In the genomic region with DNA sequence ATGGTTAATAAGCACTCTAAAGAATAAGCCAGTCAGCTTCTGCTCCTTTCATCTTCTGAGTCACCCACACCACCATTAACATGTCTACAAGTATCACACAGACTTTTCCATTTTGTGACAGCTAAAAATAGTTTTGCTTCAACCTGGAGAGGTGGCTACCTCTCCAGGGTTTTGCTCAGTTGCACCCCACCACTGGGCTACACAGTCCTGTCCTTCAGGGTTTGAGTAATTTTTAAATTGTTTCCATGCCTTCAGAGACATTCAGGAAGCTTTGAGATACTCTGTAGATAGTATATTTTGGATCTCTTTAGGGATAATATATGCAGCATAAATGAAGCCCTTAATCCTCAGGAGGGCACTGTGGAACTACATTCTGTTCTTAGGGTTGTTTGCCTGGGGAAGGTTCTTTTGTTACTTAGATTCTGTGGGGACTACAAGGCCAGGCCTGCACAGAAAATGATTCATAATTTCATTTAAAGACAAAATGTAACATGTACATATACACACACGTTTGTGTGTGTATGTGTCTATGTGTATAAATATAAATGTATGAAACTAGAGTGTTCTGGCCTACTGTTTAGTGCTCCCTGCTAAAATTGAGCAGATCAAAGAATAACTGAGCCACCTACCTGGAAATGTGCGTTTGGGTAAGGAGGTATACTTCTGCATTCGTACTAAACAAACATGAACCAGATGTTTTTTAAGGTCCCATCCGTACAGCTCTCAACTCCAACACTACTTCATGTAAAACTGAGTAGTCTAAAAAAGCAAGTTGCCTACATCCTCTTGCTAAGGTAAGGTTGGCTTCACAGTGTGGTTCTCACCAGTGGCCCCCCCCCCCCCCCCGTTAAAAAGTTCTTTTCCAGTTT, we compare ENCODE assay signal across 13 mouse cellular contexts. TPM values are rescaled to one million over a fixed set of nuclear protein-coding genes. Genes with fewer than 3 reads are reported as not detected.
DNase-seq lines count a peak whose midpoint lies in the region; ATAC-seq and TF ChIP-seq lines count a peak whose summit lies in the region.
"Had no signal": no experiment of that assay in that cellular context is flagged by ENCODE, and none has a peak within 500 bp of the region (broad histone marks: within the 10 kb centered on the region; RNA-seq: fewer than 3 reads in every experiment).

No protein-coding gene starts in this region.

- peak; percentile 81 for DNase-seq in forebrain, postnatal 0 days
- peak; percentile 54 for DNase-seq in limb, embryonic 14.5 days (ENCODE audit: low spot score)
- DNase-seq in limb, embryonic 10.5 days (ENCODE audit: low spot score) = no peak
- peak; percentile 39 for DNase-seq in CH12.LX (ENCODE audit: extremely low read depth)
- DNase-seq in embryo, embryonic 11 days = peak; percentile 42
- DNase-seq in ovary, postnatal 36 days (ENCODE audit: low spot score) = no peak
- DNase-seq in thymus, postnatal 4 days = no peak
- DNase-seq: cerebellum, postnatal 36 days; heart, postnatal 4 days; thymus, adult 2 months had no signal

- no peaks in the 10 kb centered on the region for H3K36me3 ChIP-seq in forebrain, postnatal 0 days (ENCODE audit: insufficient read depth)
- no peaks in the 10 kb centered on the region for H3K36me3 ChIP-seq in forebrain, embryonic 15.5 days
- H3K36me3 ChIP-seq in limb, embryonic 14.5 days (ENCODE audit: control insufficient read depth, insufficient read depth, low read length) = peaks cover 16% of the 10 kb centered on the region
- H3K36me3 ChIP-seq in limb, embryonic 10.5 days = no peaks in the 10 kb centered on the region
- peaks cover 0 to 14% of the 10 kb centered on the region in 2 experiments for H3K36me3 ChIP-seq in CH12.LX (replicated peaks in 1 of 2; ENCODE audit: control insufficient read depth in 1 of 2, insufficient read depth in 1 of 2, low read length in 1 of 2)
- H3K36me3 ChIP-seq: neural tube, embryonic 13.5 days had no signal

- no peaks in the 10 kb centered on the region for H3K79me2 ChIP-seq in CH12.LX (replicated peaks; ENCODE audit: control insufficient read depth, extremely low read depth, insufficient read depth, poor library complexity, severe bottlenecking)

- TF ChIP-seq EP300 in CH12.LX (IDR thresholded peaks at IDR 0.05; ENCODE audit: low read length) = no peak

- no peak overlapping the region for H3K27ac ChIP-seq in forebrain, postnatal 0 days (ENCODE audit: low read depth, low read length)
- H3K27ac ChIP-seq in forebrain, embryonic 15.5 days (replicated peaks) = no peak overlapping the region
- no peak overlapping the region for H3K27ac ChIP-seq in limb, embryonic 14.5 days (replicated peaks; ENCODE audit: low read depth, low read length)
- H3K27ac ChIP-seq in limb, embryonic 10.5 days = no peak overlapping the region
- H3K27ac ChIP-seq in CH12.LX (ENCODE audit: insufficient read depth, low read depth) = no peak overlapping the region
- H3K27ac ChIP-seq: macrophage; neural tube, embryonic 13.5 days had no signal

- WGBS in forebrain, postnatal 0 days = 79% methylated on average over 5 of the region's 5 CpGs
- WGBS in forebrain, embryonic 15.5 days = 79% methylated on average over 5 of the region's 5 CpGs
- 48% methylated on average over 5 of the region's 5 CpGs for WGBS in limb, embryonic 14.5 days
- whole genome bisulfite sequencing in limb, embryonic 10.5 days = 67% methylated on average over 5 of the region's 5 CpGs

- peak; percentile 78 for TF ChIP-seq RAD21 in CH12.LX (IDR thresholded peaks at IDR 0.05; ENCODE audit: low read depth, low read length)

- peak; percentile 70 for ATAC-seq in forebrain, postnatal 0 days
- ATAC-seq in forebrain, embryonic 15.5 days (replicated peaks) = no peak
- ATAC-seq in limb, embryonic 14.5 days (ENCODE audit: low FRiP score, low read depth) = no peak

- no peak overlapping the region for H3K4me2 ChIP-seq in forebrain, postnatal 0 days (ENCODE audit: low read depth)
- no peak overlapping the region for H3K4me2 ChIP-seq in forebrain, embryonic 15.5 days (replicated peaks)
- 0 out of 2 replicates have a peak overlapping the region, but pooled peaks have one; percentile 15 for H3K4me2 ChIP-seq in limb, embryonic 14.5 days (replicated peaks; ENCODE audit: low read depth, low read length, severe bottlenecking)
- H3K4me2 ChIP-seq in CH12.LX (ENCODE audit: insufficient read depth, low read depth, poor library complexity, severe bottlenecking) = no peak overlapping the region
- H3K4me2 ChIP-seq: neural tube, embryonic 13.5 days had no signal

- H3K9me3 ChIP-seq in forebrain, postnatal 0 days (ENCODE audit: low read length) = no peaks in the 10 kb centered on the region
- no peaks in the 10 kb centered on the region for H3K9me3 ChIP-seq in forebrain, embryonic 15.5 days
- no peaks in the 10 kb centered on the region for H3K9me3 ChIP-seq in limb, embryonic 14.5 days (ENCODE audit: control insufficient read depth, low read length)
- no peaks in the 10 kb centered on the region for H3K9me3 ChIP-seq in limb, embryonic 10.5 days (replicated peaks)
- peaks cover 13% of the 10 kb centered on the region for H3K9me3 ChIP-seq in CH12.LX (replicated peaks; ENCODE audit: low read length)
- H3K9me3 ChIP-seq: neural tube, embryonic 13.5 days had no signal

- H3K9ac ChIP-seq in forebrain, postnatal 0 days = no peak overlapping the region
- no peak overlapping the region for H3K9ac ChIP-seq in forebrain, embryonic 15.5 days (replicated peaks)
- no peak overlapping the region for H3K9ac ChIP-seq in limb, embryonic 14.5 days (ENCODE audit: low read depth, low read length, severe bottlenecking)
- no peak overlapping the region for H3K9ac ChIP-seq in CH12.LX (ENCODE audit: insufficient read depth, low read depth)
- H3K9ac ChIP-seq: neural tube, embryonic 13.5 days had no signal

- in situ Hi-C loops in CH12.LX (cut with MboI; ENCODE audit: low pct_ligation_motif_present, low pct_unique_long_range_greater_than_20kb, low sequenced_read_pairs) = loop anchor here (10.0 kb wide), 1 partner anchor 1158 kb away; no protein-coding TSS in a partner anchor

- peaks cover 15% of the 10 kb centered on the region for H3K27me3 ChIP-seq in forebrain, postnatal 0 days (ENCODE audit: insufficient read depth, low read length)
- peaks cover 11% of the 10 kb centered on the region for H3K27me3 ChIP-seq in forebrain, embryonic 15.5 days
- no peaks in the 10 kb centered on the region for H3K27me3 ChIP-seq in limb, embryonic 14.5 days (ENCODE audit: control insufficient read depth, insufficient read depth, low read length)
- peaks cover 24% of the 10 kb centered on the region for H3K27me3 ChIP-seq in limb, embryonic 10.5 days (ENCODE audit: low read depth, poor library complexity, severe bottlenecking)
- H3K27me3 ChIP-seq in CH12.LX (replicated peaks) = no peaks in the 10 kb centered on the region

- 0 out of 2 replicates have a peak, but pooled peaks cover 3% of the 10 kb centered on the region for H3K4me1 ChIP-seq in forebrain, postnatal 0 days (ENCODE audit: insufficient read depth)
- H3K4me1 ChIP-seq in forebrain, embryonic 15.5 days = peaks cover 16% of the 10 kb centered on the region
- H3K4me1 ChIP-seq in limb, embryonic 14.5 days (ENCODE audit: control insufficient read depth, insufficient read depth, low read length) = peaks cover 14% of the 10 kb centered on the region; the same call in 1 of the 2 replicates
- peaks cover 19% of the 10 kb centered on the region for H3K4me1 ChIP-seq in limb, embryonic 10.5 days
- peaks cover 10 to 14% of the 10 kb centered on the region in 2 experiments for H3K4me1 ChIP-seq in CH12.LX (ENCODE audit: control insufficient read depth in 1 of 2, insufficient read depth in 2 of 2)

- no peak for TF ChIP-seq POLR2A in limb, embryonic 14.5 days (IDR thresholded peaks at IDR 0.05; ENCODE audit: borderline replicate concordance, extremely low read depth, insufficient read depth, insufficient read length)
- TF ChIP-seq POLR2A in CH12.LX (IDR thresholded peaks at IDR 0.05; ENCODE audit: low read depth, low read length) = no peak

- H3K4me3 ChIP-seq in forebrain, postnatal 0 days (ENCODE audit: low read depth, low read length) = no peak overlapping the region
- no peak overlapping the region for H3K4me3 ChIP-seq in forebrain, embryonic 15.5 days
- no peak overlapping the region for H3K4me3 ChIP-seq in limb, embryonic 14.5 days (replicated peaks; ENCODE audit: low read length)
- H3K4me3 ChIP-seq in limb, embryonic 10.5 days = no peak overlapping the region
- no peak overlapping the region for H3K4me3 ChIP-seq in CH12.LX (replicated peaks in 1 of 3; ENCODE audit: low read depth in 2 of 3, low read length in 2 of 3, poor library complexity in 1 of 3)
- H3K4me3 ChIP-seq: neural tube, embryonic 13.5 days had no signal

- TF ChIP-seq CTCF in forebrain, postnatal 0 days (IDR thresholded peaks at IDR 0.05; ENCODE audit: low read depth) = peak; percentile 73
- peak in 1 of 2 experiments; percentile 62; a peak in 2 of 4 replicates for TF ChIP-seq CTCF in CH12.LX (conservative IDR thresholded peaks at IDR 0.05 in 1 of 2, IDR thresholded peaks at IDR 0.05 in 1 of 2; ENCODE audit: low read depth in 2 of 2, low read length in 2 of 2)

- dilution Hi-C loops in CH12.LX (cut with MboI; ENCODE audit: extremely low pct_ligation_motif_present, extremely low pct_unique_long_range_greater_than_20kb, low sequenced_read_pairs) = no loop called here

TF ChIP-seq in CH12.LX, 34 proteins besides CTCF, POLR2A, EP300 and RAD21:
- no peak for TF ChIP-seq MAX (IDR thresholded peaks at IDR 0.05; ENCODE audit: low read length)
- TF ChIP-seq ZC3H11A (IDR thresholded peaks at IDR 0.05; ENCODE audit: low read depth, low read length) = peak; percentile 26; the same call in 1 of the 2 replicates
- no peak for TF ChIP-seq TCF12 (IDR thresholded peaks at IDR 0.05; ENCODE audit: low read depth, low read length)
- TF ChIP-seq MEF2A (IDR thresholded peaks at IDR 0.05; ENCODE audit: borderline replicate concordance, low read depth, low read length) = no peak
- TF ChIP-seq SMC3 (IDR thresholded peaks at IDR 0.05; ENCODE audit: low read depth, low read length) = peak; percentile 46

RNA-seq across cellular contexts. Expression of a gene that starts 5.8 kb away (rescaled TPM):
- 2.8 and 10.3 TPM in 2 replicates for total RNA-seq in forebrain, postnatal 0 days (2014; rRNA removed)
- 3.3 and 3.4 TPM in 2 replicates for polyA plus RNA-seq in forebrain, postnatal 0 days (2015; fragmentation: Nextera tagmentation; extraction: Ambion mirVana)
- polyA plus RNA-seq in forebrain, embryonic 15.5 days (2015; fragmentation: Nextera tagmentation; extraction: Ambion mirVana) = 1.6 and 1.9 TPM in 2 replicates
- 57.1 and 65.6 TPM in 2 replicates for polyA plus RNA-seq in limb, embryonic 14.5 days (2012; rRNA removed)
- polyA plus RNA-seq in limb, embryonic 14.5 days (2014; fragmentation: Nextera tagmentation; extraction: Ambion mirVana) = 30.0 and 31.3 TPM in 2 replicates
- polyA plus RNA-seq in limb, embryonic 10.5 days (2016; fragmentation: Nextera tagmentation; extraction: Ambion mirVana) = 0.46 and 0.78 TPM in 2 replicates
- total RNA-seq in CH12.LX (2012; rRNA removed) (0.38 and 0.51 TPM in 2 replicates), CH12.LX (2014; rRNA removed) (0.81 and 1.3 TPM in 2 replicates)
- 2.2 and 2.9 TPM in 2 replicates for polyA plus RNA-seq in CH12.LX (2012; ENCODE audit: insufficient read length, low read depth)

Comparison
In these comparisons a context has a peak if more than half of its experiments do, and no peak if none do; other contexts are left out.
1. DNase-seq: peak in forebrain, postnatal 0 days (single experiment), limb, embryonic 14.5 days (single experiment), CH12.LX (single experiment) and embryo, embryonic 11 days (single experiment); none in limb, embryonic 10.5 days (single experiment), ovary, postnatal 36 days (single experiment) and thymus, postnatal 4 days (single experiment).